13 mouse cellular contexts compared by ENCODE assay signal in genomic region chrX:73512904-73513303, GRCm38 (mm10). TPM values are rescaled to one million over a fixed set of nuclear protein-coding genes. Genes with fewer than 3 reads are reported as not detected.
DNase-seq lines count a peak whose midpoint lies in the region; ATAC-seq and TF ChIP-seq lines count a peak whose summit lies in the region.
"Had no signal": no experiment of that assay in that cellular context is flagged by ENCODE, and none has a peak within 500 bp of the region (broad histone marks: within the 10 kb centered on the region; RNA-seq: fewer than 3 reads in every experiment).

No protein-coding gene starts in this region.

- no peak for ATAC-seq in midbrain, postnatal 0 days (ENCODE audit: low FRiP score)
- no peak for ATAC-seq in lung, postnatal 0 days
- ATAC-seq in midbrain, embryonic 15.5 days (replicated peaks): no peak

- TF ChIP-seq EP300 in lung, postnatal 0 days (IDR thresholded peaks at IDR 0.05): no peak

- WGBS in midbrain, postnatal 0 days: 53% methylated on average over 3 of the region's 3 CpGs
- 55% methylated on average over 3 of the region's 3 CpGs for WGBS in midbrain, embryonic 10.5 days
- 38% methylated on average over 3 of the region's 3 CpGs for WGBS in lung, postnatal 0 days
- WGBS in midbrain, embryonic 15.5 days: 38% methylated on average over 3 of the region's 3 CpGs

- H3K9ac ChIP-seq in midbrain, postnatal 0 days (replicated peaks; ENCODE audit: low read length, poor library complexity, severe bottlenecking): no peak overlapping the region
- H3K9ac ChIP-seq in lung, postnatal 0 days (replicated peaks; ENCODE audit: low read depth): no peak overlapping the region
- no peak overlapping the region for H3K9ac ChIP-seq in midbrain, embryonic 15.5 days
- H3K9ac ChIP-seq: embryonic facial prominence, embryonic 13.5 days; heart, embryonic 13.5 days had no signal

- no peaks in the 10 kb centered on the region for H3K27me3 ChIP-seq in midbrain, postnatal 0 days (ENCODE audit: insufficient read depth, low read length)
- peaks cover 45% of the 10 kb centered on the region for H3K27me3 ChIP-seq in midbrain, embryonic 10.5 days (ENCODE audit: low read depth, poor library complexity, severe bottlenecking)
- H3K27me3 ChIP-seq in lung, postnatal 0 days (replicated peaks; ENCODE audit: insufficient read depth, low read length): no peaks in the 10 kb centered on the region
- H3K27me3 ChIP-seq in midbrain, embryonic 15.5 days (replicated peaks): no peaks in the 10 kb centered on the region
- H3K27me3 ChIP-seq: embryonic facial prominence, embryonic 13.5 days had no signal

- no peak for TF ChIP-seq CTCF in midbrain, postnatal 0 days (IDR thresholded peaks at IDR 0.05)
- no peak for TF ChIP-seq CTCF in lung, postnatal 0 days (IDR thresholded peaks at IDR 0.05)

- H3K27ac ChIP-seq in midbrain, postnatal 0 days (ENCODE audit: low read depth, low read length): no peak overlapping the region
- no peak overlapping the region for H3K27ac ChIP-seq in midbrain, embryonic 10.5 days (replicated peaks)
- no peak overlapping the region for H3K27ac ChIP-seq in lung, postnatal 0 days (ENCODE audit: low read length)
- H3K27ac ChIP-seq in midbrain, embryonic 15.5 days: no peak overlapping the region
- H3K27ac ChIP-seq: embryonic facial prominence, embryonic 13.5 days; gastrocnemius, adult 2 months; heart, embryonic 13.5 days; stomach, postnatal 0 days had no signal

- no peaks in the 10 kb centered on the region for H3K9me3 ChIP-seq in midbrain, postnatal 0 days (ENCODE audit: low read length)
- H3K9me3 ChIP-seq in midbrain, embryonic 10.5 days (replicated peaks): no peaks in the 10 kb centered on the region
- H3K9me3 ChIP-seq in lung, postnatal 0 days (ENCODE audit: low read length): no peaks in the 10 kb centered on the region
- H3K9me3 ChIP-seq in midbrain, embryonic 15.5 days: no peaks in the 10 kb centered on the region
- H3K9me3 ChIP-seq: embryonic facial prominence, embryonic 13.5 days; heart, embryonic 13.5 days; megakaryocyte, embryonic 14.5 days had no signal

- no peaks in the 10 kb centered on the region for H3K36me3 ChIP-seq in midbrain, postnatal 0 days (ENCODE audit: insufficient read depth, low read length)
- no peaks in the 10 kb centered on the region for H3K36me3 ChIP-seq in midbrain, embryonic 10.5 days
- H3K36me3 ChIP-seq in lung, postnatal 0 days (ENCODE audit: insufficient read depth, low read length): no peaks in the 10 kb centered on the region
- H3K36me3 ChIP-seq in midbrain, embryonic 15.5 days (replicated peaks): no peaks in the 10 kb centered on the region
- H3K36me3 ChIP-seq: embryonic facial prominence, embryonic 13.5 days; heart, embryonic 13.5 days had no signal

- H3K4me2 ChIP-seq in midbrain, postnatal 0 days (ENCODE audit: low read depth, low read length, poor library complexity, severe bottlenecking): no peak overlapping the region
- no peak overlapping the region for H3K4me2 ChIP-seq in lung, postnatal 0 days (replicated peaks; ENCODE audit: low read depth, low read length)
- no peak overlapping the region for H3K4me2 ChIP-seq in midbrain, embryonic 15.5 days
- H3K4me2 ChIP-seq: embryonic facial prominence, embryonic 13.5 days; heart, embryonic 13.5 days had no signal

- no peaks in the 10 kb centered on the region for H3K4me1 ChIP-seq in midbrain, postnatal 0 days (ENCODE audit: insufficient read depth, low read length)
- H3K4me1 ChIP-seq in midbrain, embryonic 10.5 days: peaks cover 3% of the 10 kb centered on the region; the same call in 1 of the 2 replicates
- no peaks in the 10 kb centered on the region for H3K4me1 ChIP-seq in lung, postnatal 0 days (ENCODE audit: insufficient read depth, low read depth, low read length)
- no peaks in the 10 kb centered on the region for H3K4me1 ChIP-seq in midbrain, embryonic 15.5 days
- H3K4me1 ChIP-seq: heart, embryonic 13.5 days; megakaryocyte, embryonic 14.5 days had no signal

- DNase-seq in cerebellum, adult 9-10 months: peak; percentile 41
- DNase-seq in cerebellum, adult 8-10 months: no peak
- peak; percentile 9 for DNase-seq in midbrain, postnatal 0 days (ENCODE audit: low spot score)
- DNase-seq in midbrain, embryonic 10.5 days (ENCODE audit: low spot score): no peak
- DNase-seq in left cerebral cortex, adult 18-20 months (ENCODE audit: low spot score in 2 of 2): peak; percentile 58 to 60
- DNase-seq in lung, postnatal 0 days (ENCODE audit: low spot score): no peak
- no peak for DNase-seq in kidney, adult 9 months
- DNase-seq: gastrocnemius, adult 2 months had no signal

- no peak overlapping the region for H3K4me3 ChIP-seq in midbrain, postnatal 0 days (ENCODE audit: low read depth, low read length)
- no peak overlapping the region for H3K4me3 ChIP-seq in midbrain, embryonic 10.5 days
- no peak overlapping the region for H3K4me3 ChIP-seq in lung, postnatal 0 days (ENCODE audit: low read depth, low read length)
- no peak overlapping the region for H3K4me3 ChIP-seq in midbrain, embryonic 15.5 days
- H3K4me3 ChIP-seq: embryonic facial prominence, embryonic 13.5 days; gastrocnemius, adult 2 months; heart, embryonic 13.5 days; megakaryocyte, embryonic 14.5 days had no signal

RNA-seq across cellular contexts. Expression of gene Atp2b3, which starts 10.0 kb away (rescaled TPM):
- total RNA-seq in midbrain, postnatal 0 days (2014; rRNA removed): 40.4 and 41.9 TPM in 2 replicates
- 6.7 and 7.9 TPM in 2 replicates for polyA plus RNA-seq in midbrain, postnatal 0 days (2015; fragmentation: Nextera tagmentation; extraction: Ambion mirVana)
- 0.17 and 0.19 TPM in 2 replicates for polyA plus RNA-seq in midbrain, embryonic 10.5 days (2016; fragmentation: Nextera tagmentation; extraction: Ambion mirVana)
- 10 to 100 TPM; 92.3 to 95.5 TPM for total RNA-seq in left cerebral cortex, adult 18-20 months (2021)
- not detected in 2 replicates for polyA plus RNA-seq in lung, postnatal 0 days (2015; fragmentation: Nextera tagmentation; extraction: Ambion mirVana)
- polyA plus RNA-seq in midbrain, embryonic 15.5 days (2015; fragmentation: Nextera tagmentation; extraction: Ambion mirVana): 5.9 and 7.0 TPM in 2 replicates

RNA-seq across cellular contexts. Expression of gene Bgn, which starts 29.5 kb away (rescaled TPM):
- total RNA-seq in midbrain, postnatal 0 days (2014; rRNA removed): 43.9 and 44.6 TPM in 2 replicates
- polyA plus RNA-seq in midbrain, postnatal 0 days (2015; fragmentation: Nextera tagmentation; extraction: Ambion mirVana): 17.1 and 19.8 TPM in 2 replicates
- polyA plus RNA-seq in midbrain, embryonic 10.5 days (2016; fragmentation: Nextera tagmentation; extraction: Ambion mirVana): 16.4 and 27.9 TPM in 2 replicates
- total RNA-seq in left cerebral cortex, adult 18-20 months (2021): 10 to 100 TPM; 17.4 to 18.5 TPM
- 175 and 176 TPM in 2 replicates for polyA plus RNA-seq in lung, postnatal 0 days (2015; fragmentation: Nextera tagmentation; extraction: Ambion mirVana)
- 22.9 and 24.3 TPM in 2 replicates for polyA plus RNA-seq in midbrain, embryonic 15.5 days (2015; fragmentation: Nextera tagmentation; extraction: Ambion mirVana)

RNA-seq across cellular contexts. Expression of gene Haus7, which starts 54.1 kb away (rescaled TPM):
- 30.7 and 34.7 TPM in 2 replicates for total RNA-seq in midbrain, postnatal 0 days (2014; rRNA removed)
- 61.7 and 63.6 TPM in 2 replicates for polyA plus RNA-seq in midbrain, postnatal 0 days (2015; fragmentation: Nextera tagmentation; extraction: Ambion mirVana)
- 83.6 and 85.0 TPM in 2 replicates for polyA plus RNA-seq in midbrain, embryonic 10.5 days (2016; fragmentation: Nextera tagmentation; extraction: Ambion mirVana)
- total RNA-seq in left cerebral cortex, adult 18-20 months (2021): 10 to 100 TPM; 10.8 to 11.2 TPM
- 31.8 and 32.3 TPM in 2 replicates for polyA plus RNA-seq in lung, postnatal 0 days (2015; fragmentation: Nextera tagmentation; extraction: Ambion mirVana)
- 75.5 and 76.1 TPM in 2 replicates for polyA plus RNA-seq in midbrain, embryonic 15.5 days (2015; fragmentation: Nextera tagmentation; extraction: Ambion mirVana)

Comparison
In these comparisons a context has a peak if more than half of its experiments do, and no peak if none do; other contexts are left out.
1. DNase-seq: peak in cerebellum, adult 9-10 months (single experiment), midbrain, postnatal 0 days (single experiment) and left cerebral cortex, adult 18-20 months (2 of 2); none in cerebellum, adult 8-10 months (single experiment), midbrain, embryonic 10.5 days (single experiment), lung, postnatal 0 days (single experiment) and kidney, adult 9 months (single experiment).